Mouse (Mus musculus) embryonic facial prominence, embryonic 14.5 days (tissue): ENCODE data around the gene Ap1g1. TPM values are rescaled to one million over a fixed set of nuclear protein-coding genes. Genes with fewer than 3 reads are reported as not detected.

Source experiments
- ATAC-seq: fragments of 200-750 bp; cut with Nextera tagmentation; 2 replicates; pipeline ENCODE4 v1.8.0; 2017; ENCODE audit warnings: low read depth, moderate number of reproducible peaks, moderate TSS enrichment
- DNase-seq: peaks from one replicate; pipeline ENCODE4 v3.0.0-alpha.2; 2015; ENCODE audit warnings: low spot score
- H3K27ac ChIP-seq: fragments of 300-500 bp; sonication (generic); replicated peaks from 2 replicates; pipeline ENCODE4 v1.5.1; 2014; ENCODE audit warnings: low read depth, mild to moderate bottlenecking, low read length, moderate library complexity
- H3K27me3 ChIP-seq: fragments of 300-500 bp; sonication (generic); replicated peaks from 2 replicates; pipeline ENCODE4 v1.6.1; 2014; ENCODE audit warnings: low read length; ENCODE audit not compliant: control insufficient read depth, insufficient read depth
- H3K36me3 ChIP-seq: fragments of 300-500 bp; sonication (generic); 2 replicates; pipeline ENCODE4 v1.6.1; 2014; ENCODE audit warnings: low read length, mixed read lengths; ENCODE audit not compliant: control insufficient read depth, insufficient read depth
- H3K4me1 ChIP-seq: fragments of 300-500 bp; sonication (generic); 2 replicates; pipeline ENCODE4 v1.6.1; 2014; ENCODE audit warnings: antibody characterized with exemption, low read length; ENCODE audit not compliant: control insufficient read depth, insufficient read depth
- H3K4me2 ChIP-seq: fragments of 300-500 bp; sonication (generic); 2 replicates; pipeline ENCODE4 v1.6.1; 2014; ENCODE audit warnings: low read depth, mild to moderate bottlenecking, low read length, moderate library complexity, mixed read lengths
- H3K4me3 ChIP-seq: fragments of 300-500 bp; sonication (generic); 2 replicates; pipeline ENCODE4 v1.5.1; 2014; ENCODE audit warnings: low read depth, mild to moderate bottlenecking, low read length
- H3K9ac ChIP-seq: fragments of 300-500 bp; sonication (generic); 2 replicates; pipeline ENCODE4 v1.6.1; 2014; ENCODE audit warnings: low read depth, mild to moderate bottlenecking, low read length, moderate library complexity, mixed read lengths
- H3K9me3 ChIP-seq: fragments of 300-500 bp; sonication (generic); 2 replicates; pipeline ENCODE4 v1.6.1; 2016; ENCODE audit warnings: low read length; ENCODE audit not compliant: control insufficient read depth
- WGBS: fragments of 180-500 bp; shearing (Covaris S2); extraction: QIAGEN DNeasy Blood & Tissue Kit; methylation state at CpG from one replicate; pipeline ENCODE4 v1.1.7; 2014; 5-methylcytosine and 5-hydroxymethylcytosine counted together
- polyA plus RNA-seq: library from polyadenylated mRNA; unstranded; fragments of >200 nt; fragmentation: Nextera tagmentation; extraction: Ambion mirVana; gene quantifications from 2 replicates; pipeline ENCODE4 v1.2.1, GENCODE M21; 2014

The Ap1g1 gene
- polyA plus RNA-seq, 1 experiment from 2014 or later: 38.4 TPM

DNA sequence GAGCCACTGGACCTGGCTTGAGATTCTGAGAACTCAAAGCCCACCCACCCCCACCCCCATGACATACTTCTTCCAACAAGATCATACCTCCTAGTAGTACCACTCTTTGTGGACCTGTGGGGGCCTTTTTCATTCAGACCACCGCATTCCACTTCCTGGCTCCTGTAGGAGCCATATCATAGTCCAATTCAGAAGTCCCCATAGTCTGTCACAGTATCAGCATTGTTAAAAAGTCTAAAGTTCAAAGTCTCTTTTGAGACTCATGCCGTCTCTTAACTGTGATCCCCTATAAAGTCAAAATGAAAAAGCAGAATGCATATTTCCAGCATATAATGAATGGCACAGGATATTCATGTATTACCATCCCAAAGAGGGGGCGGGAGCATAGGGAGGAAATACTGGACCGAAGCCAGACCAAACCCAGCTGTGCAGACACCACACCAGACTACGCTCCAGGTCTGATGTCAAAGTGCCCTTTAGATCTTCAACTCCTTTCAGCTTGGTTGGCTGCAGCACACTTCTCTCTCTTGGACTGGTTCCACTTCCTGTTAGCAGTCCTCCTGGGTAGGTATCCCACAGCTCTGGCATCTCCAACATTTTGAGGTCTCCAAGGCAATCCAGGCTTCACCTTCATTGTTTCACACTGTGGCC, 101.8 kb downstream of the Ap1g1 start:
- ATAC-seq (no peak), DNase-seq (no peak)
- no peak overlapping the region for H3K9ac ChIP-seq
- H3K9me3 ChIP-seq: no peaks in the 10 kb centered on the region
- H3K4me3 ChIP-seq: no peak overlapping the region
- no peak overlapping the region for H3K4me2 ChIP-seq
- no peak overlapping the region for H3K27ac ChIP-seq
- no peaks in the 10 kb centered on the region for H3K27me3 ChIP-seq
- peaks cover 49% of the 10 kb centered on the region for H3K36me3 ChIP-seq
- 79% methylated on average over 5 of the region's 5 CpGs for WGBS
- H3K4me1 ChIP-seq: no peaks in the 10 kb centered on the region

DNA sequence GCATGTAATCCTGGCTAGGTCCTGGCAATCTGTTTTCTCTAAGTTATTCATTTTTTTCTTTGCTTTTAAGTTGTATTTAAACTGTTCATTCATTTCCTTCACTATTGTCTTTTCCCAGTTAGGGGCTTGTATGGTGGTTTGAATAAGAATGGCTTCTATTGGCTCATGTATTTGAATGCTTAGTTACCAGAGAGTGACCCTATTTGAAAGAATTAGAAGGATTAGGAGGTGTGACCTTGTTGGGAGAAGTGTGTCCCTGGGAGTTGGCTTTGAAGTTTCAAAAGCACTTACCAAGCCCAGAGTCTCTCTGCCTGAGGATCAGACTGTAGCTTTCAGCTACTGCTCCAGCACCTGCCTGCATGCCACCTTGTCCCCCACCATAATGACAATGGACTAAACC, 106.9 kb downstream of the Ap1g1 start:
- H3K27ac ChIP-seq: no peak overlapping the region
- no peak for DNase-seq
- no peak overlapping the region for H3K4me2 ChIP-seq
- H3K9me3 ChIP-seq: no peaks in the 10 kb centered on the region
- H3K4me1 ChIP-seq: no peaks in the 10 kb centered on the region
- H3K36me3 ChIP-seq: peaks cover 23% of the 10 kb centered on the region
- no peaks in the 10 kb centered on the region for H3K27me3 ChIP-seq
- H3K4me3 ChIP-seq: no peak overlapping the region
- H3K9ac ChIP-seq: no peak overlapping the region
- no peak for ATAC-seq

DNA sequence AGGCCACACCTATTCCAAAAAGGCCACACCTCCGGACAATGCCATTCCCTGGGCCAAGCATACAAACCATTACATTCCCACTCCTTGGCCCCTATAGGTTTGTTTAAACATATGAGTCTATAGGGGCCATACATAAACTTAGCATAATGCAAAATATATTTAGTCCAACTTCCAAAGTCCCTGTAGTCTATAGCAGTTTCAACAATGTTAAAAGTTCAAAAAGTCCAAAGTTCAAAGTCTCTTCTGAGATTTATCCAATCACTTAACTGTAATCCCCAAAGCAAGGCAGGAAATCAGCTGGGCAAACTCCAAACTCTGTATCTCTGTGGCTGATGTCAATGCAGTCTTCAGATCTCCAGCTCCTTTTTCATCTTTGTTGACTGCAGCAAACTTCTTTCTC, 110.9 kb downstream of the Ap1g1 start:
- H3K27me3 ChIP-seq: no peaks in the 10 kb centered on the region
- H3K9ac ChIP-seq: no peak overlapping the region
- DNase-seq: no peak
- H3K4me3 ChIP-seq: no peak overlapping the region
- H3K36me3 ChIP-seq: peaks cover 20% of the 10 kb centered on the region
- no peaks in the 10 kb centered on the region for H3K9me3 ChIP-seq
- H3K4me1 ChIP-seq: no peaks in the 10 kb centered on the region
- no peak overlapping the region for H3K27ac ChIP-seq
- H3K4me2 ChIP-seq: no peak overlapping the region
- no peak for ATAC-seq
- WGBS: 89% methylated on average over 1 of the region's 1 CpGs

DNA sequence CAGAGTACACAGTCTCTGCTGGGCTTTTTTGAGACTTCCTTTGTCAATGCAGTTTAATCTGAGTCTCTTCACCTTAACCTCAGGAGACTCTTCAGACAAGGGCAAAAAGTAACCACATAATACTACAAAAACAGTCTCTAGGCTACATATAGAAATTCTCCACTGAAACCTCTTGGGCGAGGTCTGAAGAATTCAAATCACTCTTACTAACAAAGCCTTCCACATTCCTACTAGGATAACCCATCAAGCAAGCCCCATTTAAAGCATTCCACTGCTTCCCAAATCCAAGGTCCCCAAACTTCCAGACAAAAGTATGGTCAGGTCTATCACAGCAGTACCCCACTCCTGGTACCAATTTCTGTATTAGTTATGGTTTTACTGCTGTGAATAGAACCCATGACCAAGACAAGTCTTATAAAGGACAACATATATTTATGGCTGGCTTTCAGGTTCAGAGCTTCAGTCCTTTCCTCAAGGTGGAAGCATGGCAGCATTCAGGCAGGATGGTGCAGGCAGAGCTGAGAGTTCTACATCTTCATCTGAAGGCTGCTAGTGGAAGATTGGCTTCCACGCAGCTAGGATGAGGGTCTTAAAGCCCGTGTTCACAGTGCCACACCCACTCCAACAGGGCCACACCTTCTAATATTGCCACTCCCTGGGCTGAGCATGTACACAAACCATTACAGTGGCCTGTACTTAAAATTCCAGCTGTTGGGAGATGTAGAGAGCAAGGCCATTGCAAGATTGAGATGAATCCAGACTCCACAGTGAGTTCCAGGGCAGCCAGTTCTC, 112.6 kb downstream of the Ap1g1 start:
- Histone ChIP-seq H3K4me3 (no peak overlapping the region), H3K9me3 (no peaks in the 10 kb centered on the region), H3K4me1 (no peaks in the 10 kb centered on the region), H3K27me3 (no peaks in the 10 kb centered on the region), H3K9ac (no peak overlapping the region), H3K36me3 (peaks cover 24% of the 10 kb centered on the region), H3K4me2 (no peak overlapping the region), H3K27ac (no peak overlapping the region)
- ATAC-seq (no peak), DNase-seq (no peak)
- WGBS: 89% methylated on average over 3 of the region's 3 CpGs

DNA sequence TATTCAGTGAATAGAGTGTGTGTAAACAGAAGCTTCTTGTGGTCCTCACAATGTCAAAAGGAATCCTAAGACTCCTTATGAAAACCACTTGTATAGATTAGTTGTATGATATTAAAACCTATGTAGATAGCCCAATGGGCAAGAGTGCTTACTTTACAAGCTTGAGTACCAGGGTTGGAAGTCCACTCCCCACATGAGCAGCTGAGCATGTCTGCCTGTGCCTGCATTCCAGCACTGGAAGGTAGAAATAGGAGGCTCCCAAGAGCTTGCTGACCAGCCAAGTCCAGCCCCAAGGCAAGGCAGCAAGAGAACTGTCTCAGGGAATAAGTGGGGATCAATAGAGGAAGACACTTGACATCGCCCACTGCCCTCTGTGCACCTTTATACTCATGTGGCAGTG, 116.3 kb downstream of the Ap1g1 start:
- Histone ChIP-seq H3K9ac (no peak overlapping the region), H3K27ac (no peak overlapping the region), H3K4me2 (no peak overlapping the region), H3K9me3 (no peaks in the 10 kb centered on the region), H3K4me3 (no peak overlapping the region), H3K36me3 (peaks cover 17% of the 10 kb centered on the region), H3K27me3 (no peaks in the 10 kb centered on the region), H3K4me1 (no peaks in the 10 kb centered on the region)
- 100% methylated on average over 1 of the region's 1 CpGs for WGBS
- DNase-seq (no peak), ATAC-seq (no peak)

DNA sequence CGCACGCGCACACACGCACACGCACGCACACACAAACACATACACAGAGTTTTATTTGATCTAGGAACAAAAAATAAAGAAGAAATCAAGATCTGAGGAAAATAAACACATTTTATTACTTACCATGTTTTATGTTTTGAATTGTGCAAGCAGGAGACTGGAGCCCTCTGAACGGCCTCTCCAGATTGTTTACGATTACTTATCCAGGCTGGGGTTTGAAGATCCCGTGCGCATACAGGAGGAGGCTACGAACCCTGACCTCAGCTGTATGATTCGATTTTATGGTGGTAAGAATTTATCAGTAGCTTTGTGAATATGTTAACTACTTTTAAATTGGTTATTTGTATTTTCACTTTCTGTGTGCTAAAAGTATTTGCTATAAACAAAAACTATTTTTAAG, 117.0 kb downstream of the Ap1g1 start:
- Histone ChIP-seq H3K27me3 (no peaks in the 10 kb centered on the region), H3K4me2 (no peak overlapping the region), H3K9me3 (no peaks in the 10 kb centered on the region), H3K36me3 (peaks cover 21% of the 10 kb centered on the region), H3K9ac (no peak overlapping the region), H3K27ac (no peak overlapping the region), H3K4me1 (no peaks in the 10 kb centered on the region), H3K4me3 (no peak overlapping the region)
- ATAC-seq: no peak
- no peak for DNase-seq
- WGBS: 84% methylated on average over 12 of the region's 12 CpGs

DNA sequence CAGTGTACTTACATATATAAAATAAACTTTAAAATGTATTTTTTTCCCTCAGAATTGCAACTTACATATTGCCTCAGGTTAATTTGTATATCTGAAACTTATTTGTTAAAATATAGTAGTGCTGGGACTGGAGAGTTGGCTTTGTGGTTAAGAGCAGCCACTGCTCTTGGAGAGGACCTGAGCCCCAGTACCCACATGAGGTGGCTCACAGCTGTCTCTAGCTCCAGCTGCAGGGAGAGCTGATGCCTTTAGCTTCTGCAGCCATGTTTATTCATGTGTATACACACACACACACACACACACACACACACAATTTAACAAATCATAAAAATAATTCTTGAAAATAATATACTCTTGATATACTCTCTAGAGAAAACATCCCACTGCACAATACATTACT, 124.0 kb downstream of the Ap1g1 start:
- Histone ChIP-seq H3K36me3 (peaks cover 23% of the 10 kb centered on the region; the same call in 1 of the 2 replicates), H3K4me2 (no peak overlapping the region), H3K9ac (no peak overlapping the region), H3K27me3 (no peaks in the 10 kb centered on the region), H3K4me3 (no peak overlapping the region), H3K27ac (no peak overlapping the region), H3K4me1 (no peaks in the 10 kb centered on the region), H3K9me3 (no peaks in the 10 kb centered on the region)
- no peak for ATAC-seq
- DNase-seq: no peak

DNA sequence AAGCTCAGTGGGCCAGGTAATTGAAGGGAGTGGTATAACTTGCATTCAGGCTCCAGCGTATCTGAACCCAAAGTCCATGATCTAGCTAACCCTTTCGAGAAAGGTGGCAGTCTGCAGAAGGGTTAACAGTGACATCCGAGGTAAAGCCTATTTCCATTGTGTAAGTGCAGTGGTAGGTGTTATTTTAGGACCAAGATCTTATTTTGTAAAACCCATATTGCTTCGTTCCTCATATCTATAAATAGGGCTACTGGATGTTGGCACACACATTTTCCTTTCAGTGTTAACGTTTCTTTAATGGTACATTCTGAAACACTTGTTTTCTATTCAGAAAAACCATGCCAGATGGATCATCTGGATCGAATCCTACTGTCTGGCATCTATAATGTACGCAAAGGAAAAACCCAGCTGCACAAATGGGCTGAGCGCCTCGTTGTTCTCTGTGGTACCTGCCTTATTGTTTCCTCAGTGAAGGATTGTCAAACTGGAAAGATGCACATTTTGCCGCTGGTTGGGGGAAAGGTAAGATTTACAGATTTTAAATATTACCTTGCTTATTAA, 125.6 kb downstream of the Ap1g1 start:
- Histone ChIP-seq H3K36me3 (peaks cover 38% of the 10 kb centered on the region), H3K4me2 (no peak overlapping the region), H3K27ac (no peak overlapping the region), H3K9ac (no peak overlapping the region), H3K4me3 (no peak overlapping the region), H3K9me3 (no peaks in the 10 kb centered on the region), H3K4me1 (no peaks in the 10 kb centered on the region), H3K27me3 (no peaks in the 10 kb centered on the region)
- ATAC-seq (no peak), DNase-seq (peak; percentile 35)
- WGBS: 65% methylated on average over 10 of the region's 10 CpGs
